Mouse (Mus musculus): Measurements from ENCODE around the gene Vmn1r232.

Vmn1r232 gene

DNA sequence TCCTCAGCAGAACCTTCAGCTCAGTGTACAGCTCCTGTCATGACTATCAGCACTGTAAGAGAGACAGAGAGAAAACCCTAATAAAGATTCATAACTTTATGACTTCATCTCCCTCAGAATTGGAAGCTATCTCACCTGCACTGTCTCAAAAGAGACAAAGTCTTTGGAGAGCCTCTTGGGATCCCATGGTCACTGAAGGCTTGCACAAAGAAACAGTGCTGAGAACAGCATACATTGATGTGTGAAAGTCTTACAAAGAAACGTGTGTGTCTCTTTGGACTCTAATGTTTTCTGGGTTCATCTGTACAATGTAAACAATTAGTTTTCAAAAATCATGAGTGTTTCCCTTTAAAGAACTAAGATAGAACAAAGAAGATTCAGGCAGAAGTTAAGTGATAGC lies at the start of gene Vmn1r232:
Gene Vmn1r232 (minus strand): TSS at position 101 of the 400 bp plus-strand sequence.
- DNase-seq (ENCODE audit: low read depth, low spot score): no peak

DNA sequence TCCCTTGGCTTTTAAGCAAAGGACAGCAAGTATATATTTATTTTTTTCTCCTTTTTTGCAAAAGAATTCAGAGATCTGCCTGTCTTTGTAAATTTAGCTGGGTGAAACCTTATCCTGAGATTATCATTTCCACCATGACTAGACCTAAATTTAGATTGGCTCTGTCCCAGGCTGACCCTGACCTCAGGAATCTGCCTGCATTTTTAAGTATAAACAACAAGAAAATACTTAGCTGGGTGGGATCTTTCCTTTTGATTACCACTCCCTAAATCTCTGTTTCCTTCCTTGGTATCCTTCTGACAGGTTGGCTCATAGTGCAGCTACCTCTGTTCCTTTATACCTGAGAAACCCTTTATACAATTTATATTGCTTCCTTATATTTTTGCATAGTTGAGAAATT lies 47.2 kb upstream of the Vmn1r232 start:
- DNase-seq (ENCODE audit: low read depth, low spot score): no peak

GRCm38 (mm10) chr17:20965421-20965820 lies 45.9 kb upstream of the Vmn1r232 start:
- DNase-seq (ENCODE audit: low read depth, low spot score): no peak

GRCm38 (mm10) chr17:20960386-20960785 lies 40.9 kb upstream of the Vmn1r232 start:
- DNase-seq (ENCODE audit: low read depth, low spot score): no peak

- no peak for DNase-seq (ENCODE audit: low read depth, low spot score)
These were observed 27.1 kb upstream of the Vmn1r232 start for GRCm38 (mm10) chr17:20946636-20947035.

DNA sequence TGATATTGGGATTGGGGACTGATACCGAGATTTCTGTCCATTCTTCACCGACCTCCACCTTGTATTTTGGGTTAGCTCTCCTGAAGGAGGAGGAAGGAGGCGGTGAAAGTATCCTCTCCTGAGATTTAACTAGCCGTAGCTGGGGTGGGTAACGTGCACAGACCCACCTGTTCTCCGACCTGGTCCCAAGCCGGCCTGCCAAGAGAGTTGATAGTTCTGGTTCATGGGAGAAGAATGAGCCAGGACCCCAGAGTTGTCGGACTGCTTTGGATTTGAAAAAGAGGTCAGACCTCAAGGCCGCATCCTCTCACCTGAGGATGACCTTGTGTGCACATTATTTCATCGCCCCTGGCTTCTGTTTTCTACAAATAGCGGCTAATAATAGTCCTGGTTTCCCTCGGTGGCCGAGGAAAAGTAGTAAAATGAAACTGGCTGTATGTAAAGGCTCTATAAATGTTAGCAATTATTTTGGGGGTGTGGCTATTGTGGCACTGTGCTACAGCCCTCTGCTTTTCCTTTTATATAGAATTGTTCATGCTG lies 26.6 kb upstream of the Vmn1r232 start:
- peak; percentile 51 for DNase-seq (ENCODE audit: low read depth, low spot score)

DNA sequence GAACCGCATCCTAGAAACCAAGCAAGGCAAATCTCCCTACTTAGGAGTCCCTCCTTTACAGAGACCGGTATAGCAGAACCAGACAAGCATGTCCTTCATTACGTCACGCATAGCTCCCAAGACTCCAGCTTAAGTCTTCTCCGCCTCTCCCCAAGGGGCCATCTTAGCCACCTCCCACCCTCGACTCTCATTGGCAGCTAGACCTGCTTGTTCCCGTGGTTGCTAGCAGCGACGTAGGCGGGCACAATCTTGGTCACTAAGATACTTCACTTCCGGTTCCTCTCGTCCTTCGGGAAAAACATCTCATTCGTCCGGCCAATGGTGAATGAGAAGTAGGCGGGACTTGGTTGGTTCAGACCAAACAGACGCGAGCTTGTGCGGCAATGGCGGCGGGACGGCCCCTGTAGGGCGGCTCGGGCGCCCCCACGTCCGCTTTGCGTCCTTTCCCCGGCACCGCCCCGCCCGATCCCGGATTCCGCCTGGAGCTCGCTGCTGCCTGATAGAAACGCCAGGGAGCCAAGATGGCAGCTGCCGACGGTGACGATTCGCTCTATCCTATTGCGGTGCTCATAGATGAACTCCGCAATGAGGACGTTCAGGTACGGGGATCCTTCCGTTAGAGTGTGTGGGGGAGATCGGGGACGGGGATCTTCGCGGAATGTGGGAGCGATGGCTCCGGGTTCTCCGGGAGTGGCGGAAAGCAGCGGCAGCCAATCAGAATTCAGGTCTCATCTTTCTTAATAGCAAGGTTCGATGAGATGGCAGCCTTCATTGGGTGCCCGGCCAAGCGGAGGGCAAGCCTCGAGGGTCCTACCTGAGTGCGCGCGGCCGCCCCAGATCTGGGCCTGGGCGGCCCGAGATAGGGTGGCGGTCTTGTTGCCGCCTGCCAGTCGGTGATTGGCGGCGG lies 25.7 kb upstream of the Vmn1r232 start, which contains the start of gene Ppp2r1a:
Gene Ppp2r1a (plus strand): TSS at position 327 of the 907 bp plus-strand sequence.
- DNase-seq (ENCODE audit: low read depth, low spot score): peak; percentile 99

GRCm38 (mm10) chr17:20944226-20944625 lies 24.7 kb upstream of the Vmn1r232 start:
- no peak for DNase-seq (ENCODE audit: low read depth, low spot score)

- no peak for DNase-seq (ENCODE audit: low read depth, low spot score)
These were observed 14.5 kb downstream of the Vmn1r232 start, which contains the start of gene Vmn1r231 for GRCm38 (mm10) chr17:20904991-20905390. Gene Vmn1r231 (minus strand): TSS chr17:20905091.
